Mouse (Mus musculus) limb, embryonic 10.5 days (tissue): ENCODE measurements around the gene Hist1h2bn. TPM values are rescaled to one million over a fixed set of nuclear protein-coding genes. Genes with fewer than 3 reads are reported as not detected.
"Not testable (repeated sequence)": the region's sequence is repeated elsewhere in the genome, so short reads cannot be mapped to it uniquely, and the experiment has no call there.

Experiments
- DNase-seq: peaks from one replicate; pipeline ENCODE4 v3.0.0-alpha.2; 2017; ENCODE audit warnings: low spot score
- H3K27ac ChIP-seq: fragments of 300-500 bp; sonication (generic); 2 replicates; pipeline ENCODE4 v1.5.1; 2016; ENCODE audit warnings: mild to moderate bottlenecking
- H3K27me3 ChIP-seq: fragments of 300-500 bp; sonication (generic); 2 replicates; pipeline ENCODE4 v1.6.1; 2016; ENCODE audit warnings: low read depth, mild to moderate bottlenecking; ENCODE audit not compliant: poor library complexity, severe bottlenecking
- H3K36me3 ChIP-seq: fragments of 300-500 bp; sonication (generic); 2 replicates; pipeline ENCODE4 v1.6.1; 2016; ENCODE audit warnings: mild to moderate bottlenecking, moderate library complexity
- H3K4me1 ChIP-seq: fragments of 300-500 bp; sonication (generic); 2 replicates; pipeline ENCODE4 v1.6.1; 2016
- H3K4me3 ChIP-seq: fragments of 300-500 bp; sonication (generic); 2 replicates; pipeline ENCODE4 v1.5.1; 2016; ENCODE audit warnings: mild to moderate bottlenecking, moderate library complexity
- H3K9me3 ChIP-seq: fragments of 300-500 bp; sonication (generic); replicated peaks from 2 replicates; pipeline ENCODE4 v1.6.1; 2016; ENCODE audit warnings: mild to moderate bottlenecking
- WGBS: fragments of 180-500 bp; shearing (Covaris S2); methylation state at CpG from one replicate; pipeline ENCODE4 v1.1.7; 2016; 5-methylcytosine and 5-hydroxymethylcytosine counted together
- polyA plus RNA-seq: library from polyadenylated mRNA; unstranded; fragments of >200 nt; fragmentation: Nextera tagmentation; extraction: Ambion mirVana; gene quantifications from 2 replicates; pipeline ENCODE4 v1.2.1, GENCODE M21; 2016

Hist1h2bn gene
- polyA plus RNA-seq, 1 experiment from 2014 or later: 1.4 TPM

DNA sequence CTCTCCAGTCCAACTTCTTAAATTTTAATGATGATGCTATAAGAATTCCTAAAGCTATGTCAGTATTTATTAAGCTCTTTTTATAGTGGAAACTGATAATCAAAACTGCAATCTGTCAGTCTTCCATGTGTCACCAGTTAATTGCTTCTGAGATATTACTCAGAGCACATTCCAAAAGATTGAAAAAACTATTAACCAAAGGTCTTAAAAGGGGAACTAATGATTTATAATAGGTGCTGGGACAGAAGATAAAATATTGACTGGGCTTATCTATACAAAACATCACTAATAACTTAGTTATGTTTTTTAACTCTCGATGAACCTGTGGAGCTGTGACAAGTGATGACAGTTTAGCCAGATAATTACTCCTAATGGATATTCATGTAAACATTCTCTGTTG, 8.9 kb upstream of the Hist1h2bn start:
- H3K36me3 ChIP-seq: no peaks in the 10 kb centered on the region
- no peaks in the 10 kb centered on the region for H3K9me3 ChIP-seq
- H3K4me1 ChIP-seq: 0 out of 2 replicates have a peak, but pooled peaks cover 3% of the 10 kb centered on the region
- DNase-seq: no peak
- H3K27ac ChIP-seq: no peak overlapping the region
- H3K27me3 ChIP-seq: no peaks in the 10 kb centered on the region
- 94% methylated on average over 1 of the region's 1 CpGs for WGBS
- H3K4me3 ChIP-seq: no peak overlapping the region

DNA sequence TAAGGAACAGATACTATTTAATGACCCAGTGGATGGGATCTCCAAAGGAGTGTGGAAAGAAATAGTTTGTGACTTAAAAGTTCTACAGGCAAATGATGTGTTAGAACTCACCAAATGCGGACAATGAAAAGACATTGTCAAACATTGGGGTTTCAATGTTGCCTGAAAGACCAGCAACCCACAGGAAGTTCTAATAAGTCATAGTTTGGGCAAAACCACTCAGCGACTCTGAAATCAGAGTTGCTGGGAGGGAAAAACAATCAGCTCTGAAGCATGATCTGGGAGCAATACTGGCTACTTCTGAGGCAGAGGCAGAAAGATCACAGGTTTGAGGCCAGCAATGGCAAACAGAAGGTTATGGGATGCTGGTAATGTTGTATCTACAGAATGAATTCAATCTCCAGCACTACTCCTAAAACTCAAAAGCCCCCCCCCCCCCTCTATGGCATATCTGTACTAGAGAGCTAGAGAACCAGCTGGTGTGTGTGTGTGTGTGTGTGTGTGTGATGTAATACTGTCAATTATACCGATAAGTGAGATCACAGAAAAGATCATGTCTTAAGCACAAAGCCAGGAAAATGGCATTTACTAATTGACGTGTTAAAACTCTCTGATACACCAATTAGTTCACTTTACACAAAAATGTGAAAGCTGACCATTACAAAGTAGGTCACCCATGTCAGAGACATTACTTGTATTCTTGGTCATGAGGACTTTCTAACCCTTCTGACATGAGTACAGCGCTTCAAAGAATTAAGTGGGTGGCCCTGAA, 4.3 kb upstream of the Hist1h2bn start:
- Histone ChIP-seq H3K9me3 (no peaks in the 10 kb centered on the region), H3K4me1 (peaks cover 22% of the 10 kb centered on the region), H3K27ac (peak overlapping the region; percentile 92), H3K4me3 (peak overlapping the region; percentile 61), H3K27me3 (no peaks in the 10 kb centered on the region), H3K36me3 (no peaks in the 10 kb centered on the region)
- WGBS: 8% methylated on average over 5 of the region's 5 CpGs
- DNase-seq: peak; percentile 64

DNA sequence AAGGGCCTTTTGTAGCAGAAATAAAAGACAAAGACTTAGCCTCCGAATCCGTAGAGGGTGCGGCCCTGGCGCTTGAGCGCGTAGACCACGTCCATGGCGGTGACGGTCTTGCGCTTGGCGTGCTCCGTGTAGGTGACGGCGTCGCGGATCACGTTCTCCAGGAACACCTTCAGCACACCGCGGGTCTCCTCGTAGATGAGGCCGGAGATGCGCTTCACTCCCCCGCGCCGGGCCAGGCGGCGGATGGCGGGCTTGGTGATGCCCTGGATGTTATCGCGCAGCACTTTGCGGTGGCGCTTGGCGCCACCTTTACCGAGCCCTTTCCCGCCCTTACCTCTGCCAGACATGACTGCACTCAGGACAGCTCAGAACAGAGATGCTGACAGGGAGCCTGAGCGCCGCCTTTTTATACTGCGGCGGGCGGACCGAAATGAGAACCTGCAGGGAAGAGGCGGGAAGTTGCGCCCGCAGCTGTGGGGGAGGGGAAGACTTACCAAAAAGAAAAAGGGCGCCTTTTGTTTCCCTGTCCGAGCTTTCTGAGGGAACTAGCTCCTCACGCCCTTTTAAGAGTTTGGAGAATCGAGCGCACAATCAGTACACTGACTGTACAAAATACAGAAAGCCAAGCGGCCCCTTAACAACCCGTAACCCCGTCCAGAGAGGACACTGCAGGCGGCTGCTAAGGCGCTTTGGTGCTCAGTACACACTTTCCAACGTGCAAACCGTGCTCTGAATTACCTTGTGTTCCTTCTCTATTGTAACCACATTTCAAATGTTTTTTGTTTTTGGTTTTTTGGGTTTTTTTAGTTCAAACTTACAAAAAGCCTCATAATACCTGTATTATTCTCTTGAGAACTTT, 3.5 kb upstream of the Hist1h2bn start, which contains the start of gene Hist1h4k:
TSS of gene Hist1h4k (minus strand) at position 347 of the 859 bp plus-strand sequence.
- peak; percentile 97 for DNase-seq
- under 1% methylated on average over 52 of the region's 56 CpGs for WGBS
- H3K4me1 ChIP-seq: peaks cover 25% of the 10 kb centered on the region
- peak within 1 kb of the TSS; percentile 61 for H3K4me3 ChIP-seq
- H3K27me3 ChIP-seq, H3K9me3 ChIP-seq, H3K36me3 ChIP-seq: not testable (repeated sequence)
- peak within 1 kb of the TSS; percentile 92 for H3K27ac ChIP-seq

DNA sequence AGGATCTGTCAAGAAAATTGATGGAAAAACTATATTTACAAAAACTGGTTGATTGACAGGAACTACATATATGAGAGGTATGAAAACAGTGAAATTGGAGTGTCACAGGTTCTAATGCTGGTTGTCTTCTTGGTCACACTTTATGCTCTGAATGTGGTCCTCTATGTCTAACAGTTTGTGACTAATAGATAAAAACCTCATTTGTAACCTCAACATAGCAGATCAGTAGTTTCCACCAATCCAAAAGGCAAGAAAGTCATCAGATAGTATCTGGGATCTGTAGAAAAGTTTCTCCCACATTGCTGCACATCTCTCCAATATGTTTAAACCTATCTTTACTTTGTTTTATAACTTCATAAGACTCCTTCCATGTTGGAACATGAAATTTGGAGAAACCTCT, 2.5 kb upstream of the Hist1h2bn start:
- Histone ChIP-seq H3K9me3 (no peaks in the 10 kb centered on the region), H3K36me3 (no peaks in the 10 kb centered on the region), H3K27me3 (no peaks in the 10 kb centered on the region), H3K4me3 (peak overlapping the region; percentile 61; the same call in 1 of the 2 replicates), H3K27ac (peak overlapping the region; percentile 92), H3K4me1 (peaks cover 27% of the 10 kb centered on the region)
- no peak for DNase-seq

DNA sequence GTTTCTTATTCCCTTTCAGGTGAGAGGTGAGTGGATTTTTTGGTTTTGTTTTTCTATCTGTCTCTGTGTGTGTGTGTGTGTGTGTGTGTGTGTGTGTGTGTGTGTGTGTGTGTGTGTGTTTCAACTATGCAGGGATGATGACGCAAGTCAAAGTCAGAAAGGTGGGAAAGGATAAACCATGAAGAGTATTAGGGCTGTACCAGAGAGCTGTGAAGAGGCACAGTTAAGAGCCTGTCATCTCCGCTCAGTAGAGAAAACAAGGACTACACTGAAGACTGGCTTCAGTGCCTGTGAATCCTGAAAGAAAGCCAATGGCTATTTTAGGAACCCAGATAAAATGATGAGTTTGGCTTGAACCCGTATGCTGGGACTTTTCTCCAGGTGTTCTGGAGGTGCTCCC, 2.1 kb upstream of the Hist1h2bn start:
- WGBS: 84% methylated on average over 3 of the region's 3 CpGs
- peak overlapping the region; percentile 92 for H3K27ac ChIP-seq
- H3K4me1 ChIP-seq: peaks cover 27% of the 10 kb centered on the region
- peak overlapping the region; percentile 55; the same call in 1 of the 2 replicates for H3K4me3 ChIP-seq
- no peak for DNase-seq
- no peaks in the 10 kb centered on the region for H3K9me3 ChIP-seq
- H3K36me3 ChIP-seq: no peaks in the 10 kb centered on the region
- H3K27me3 ChIP-seq: no peaks in the 10 kb centered on the region

DNA sequence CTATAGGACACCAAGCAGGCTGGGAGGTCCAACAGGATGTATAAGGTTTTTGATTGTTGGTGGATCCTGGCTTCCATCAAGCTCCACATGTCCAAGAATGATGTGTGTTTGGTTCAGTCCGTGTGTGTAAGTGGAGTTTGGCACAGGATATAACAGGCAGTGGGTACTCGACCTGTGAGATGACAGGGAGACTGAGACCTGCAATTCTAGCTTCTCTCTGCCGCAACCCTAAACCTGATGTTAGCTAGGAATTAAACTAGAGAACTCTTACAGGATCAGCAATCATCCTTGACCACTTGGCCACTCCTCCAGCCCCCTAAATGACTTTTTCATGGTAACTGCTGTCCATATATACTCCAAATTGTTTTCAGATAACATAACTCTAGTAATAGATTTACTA, 1.6 kb upstream of the Hist1h2bn start:
- H3K9me3 ChIP-seq: no peaks in the 10 kb centered on the region
- peaks cover 27% of the 10 kb centered on the region for H3K4me1 ChIP-seq
- 38% methylated on average over 3 of the region's 3 CpGs for WGBS
- no peaks in the 10 kb centered on the region for H3K27me3 ChIP-seq
- DNase-seq: peak; percentile 40
- peak overlapping the region; percentile 55 for H3K4me3 ChIP-seq
- H3K27ac ChIP-seq: peak overlapping the region; percentile 92
- H3K36me3 ChIP-seq: no peaks in the 10 kb centered on the region

DNA sequence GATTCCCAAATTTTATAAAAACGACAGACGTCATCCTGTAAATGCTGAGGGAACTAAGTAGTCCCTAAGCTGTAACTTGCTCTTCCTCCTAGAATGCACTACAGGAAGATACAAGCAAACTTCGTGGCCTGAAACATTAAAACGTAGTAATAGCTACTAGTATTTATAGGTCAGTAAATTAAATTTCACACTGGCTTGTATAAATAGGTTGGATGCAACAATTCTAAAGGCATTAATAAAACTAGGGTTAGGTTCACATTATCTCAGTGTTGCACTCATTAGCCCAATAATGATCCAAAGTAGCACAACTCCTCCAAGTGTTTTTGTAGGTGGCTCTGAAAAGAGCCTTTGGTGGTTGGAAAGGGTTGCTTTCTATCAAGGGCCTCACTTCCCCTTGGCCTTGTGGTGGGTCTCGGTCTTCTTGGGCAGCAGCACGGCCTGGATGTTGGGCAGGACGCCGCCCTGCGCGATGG, 836 bp upstream of the Hist1h2bn start:
- no peaks in the 10 kb centered on the region for H3K36me3 ChIP-seq
- peaks cover 24% of the 10 kb centered on the region for H3K4me1 ChIP-seq
- WGBS: 5% methylated on average over 10 of the region's 10 CpGs
- no peak for DNase-seq
- no peaks in the 10 kb centered on the region for H3K9me3 ChIP-seq
- H3K27me3 ChIP-seq: no peaks in the 10 kb centered on the region
- peak overlapping the region; percentile 55 for H3K4me3 ChIP-seq
- peak overlapping the region; percentile 92 for H3K27ac ChIP-seq

DNA sequence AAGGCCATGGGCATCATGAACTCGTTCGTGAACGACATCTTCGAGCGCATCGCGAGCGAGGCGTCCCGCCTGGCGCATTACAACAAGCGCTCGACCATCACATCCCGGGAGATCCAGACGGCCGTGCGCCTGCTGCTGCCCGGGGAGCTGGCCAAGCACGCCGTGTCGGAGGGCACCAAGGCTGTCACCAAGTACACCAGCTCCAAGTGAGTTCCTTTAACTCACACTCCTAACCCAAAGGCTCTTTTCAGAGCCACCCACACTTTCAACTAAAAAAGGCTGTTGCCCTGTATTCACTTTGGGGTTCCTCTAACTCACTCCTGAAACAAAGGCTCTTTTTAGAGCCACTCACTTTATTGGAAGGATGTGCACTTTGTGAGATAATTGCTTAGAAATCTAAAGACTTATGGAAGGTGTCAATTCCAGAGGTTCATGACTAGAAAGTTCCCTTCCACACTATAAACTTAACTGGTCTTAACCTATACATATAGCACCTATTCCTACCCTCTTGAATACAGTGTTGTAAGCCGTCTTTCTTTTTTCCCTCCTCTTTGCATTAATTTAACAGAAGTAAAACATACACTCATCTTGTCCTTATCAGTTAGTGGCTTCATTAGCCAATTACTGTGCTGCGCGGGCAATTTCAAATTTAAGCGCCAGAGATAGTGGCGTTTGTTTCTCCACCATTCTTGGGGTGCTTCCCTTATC, 525 bp downstream of the Hist1h2bn start:
- H3K27me3 ChIP-seq, H3K36me3 ChIP-seq, H3K9me3 ChIP-seq, DNase-seq: not testable (repeated sequence)
- H3K27ac ChIP-seq: peak overlapping the region; percentile 87
- H3K4me1 ChIP-seq: peaks cover 24% of the 10 kb centered on the region
- H3K4me3 ChIP-seq: peak overlapping the region; percentile 55
- WGBS: 2% methylated on average over 13 of the region's 26 CpGs

DNA sequence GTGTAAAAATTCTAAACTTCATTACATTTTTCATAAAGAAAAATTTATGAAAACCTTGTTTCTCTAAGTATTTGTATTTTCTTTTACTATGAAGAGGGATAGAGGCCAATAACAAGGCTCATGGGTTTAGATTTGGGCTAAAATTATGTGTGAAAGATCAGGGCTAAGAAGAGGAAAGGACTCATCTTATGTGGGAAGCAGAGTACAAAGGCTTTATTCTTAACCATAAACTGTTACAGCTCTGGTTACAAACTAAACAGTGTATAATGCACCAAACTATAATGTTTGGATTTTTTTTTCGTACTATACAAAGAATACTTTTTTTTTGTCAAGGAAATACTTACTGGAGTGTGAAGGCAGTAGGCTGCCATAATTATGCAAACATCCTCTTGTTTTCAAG, 1.8 kb downstream of the Hist1h2bn start:
- peaks cover 24% of the 10 kb centered on the region for H3K4me1 ChIP-seq
- no peaks in the 10 kb centered on the region for H3K36me3 ChIP-seq
- peak overlapping the region; percentile 55; the same call in 1 of the 2 replicates for H3K4me3 ChIP-seq
- H3K27ac ChIP-seq: peak overlapping the region; percentile 36; the same call in 1 of the 2 replicates
- no peaks in the 10 kb centered on the region for H3K27me3 ChIP-seq
- no peaks in the 10 kb centered on the region for H3K9me3 ChIP-seq
- 86% methylated on average over 1 of the region's 1 CpGs for WGBS
- no peak for DNase-seq

DNA sequence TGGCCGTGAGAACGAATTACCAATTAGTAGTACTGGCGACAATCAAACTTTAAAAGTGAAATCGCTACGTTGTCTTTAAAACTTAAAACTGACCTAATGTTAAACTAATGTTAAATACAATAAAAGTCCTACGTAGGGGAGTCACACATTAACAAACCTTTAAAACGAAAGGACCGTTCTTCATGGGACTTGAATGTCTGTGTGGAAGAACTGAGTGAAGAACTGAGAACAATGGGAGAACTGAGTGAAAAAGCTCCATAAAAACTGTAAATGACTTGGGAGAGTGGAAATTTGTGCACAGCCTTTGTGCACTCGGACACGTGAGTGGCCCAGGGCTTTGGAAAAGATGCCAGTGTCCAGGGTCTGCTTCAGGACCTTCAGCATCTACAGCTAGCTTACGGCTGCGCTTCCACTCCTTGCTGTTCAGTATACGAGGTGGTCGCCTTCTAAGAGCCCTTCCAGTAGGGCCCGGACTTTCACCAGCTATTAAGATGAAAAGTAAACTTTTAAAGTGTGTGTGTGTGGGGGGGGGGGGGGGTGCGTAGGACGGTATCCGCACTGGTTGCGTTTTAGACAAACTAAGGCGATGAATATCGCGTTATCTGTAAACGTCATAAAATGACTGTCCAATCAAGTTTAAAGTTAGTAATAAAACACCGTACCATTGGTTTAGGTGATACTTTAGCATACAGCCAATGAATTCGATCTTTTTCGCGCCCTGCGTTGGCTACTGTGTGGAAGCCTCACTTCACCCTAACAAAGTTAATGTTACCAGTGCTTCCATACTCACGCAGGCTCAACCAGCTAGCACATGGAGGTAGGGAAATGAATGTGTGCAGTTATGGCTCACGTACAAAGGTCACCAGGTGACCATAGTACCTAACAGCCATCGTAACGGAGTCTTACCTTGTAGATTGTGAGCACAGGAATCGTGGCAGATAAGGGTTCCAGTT, 25.2 kb downstream of the Hist1h2bn start:
- no peaks in the 10 kb centered on the region for H3K9me3 ChIP-seq
- H3K27me3 ChIP-seq: no peaks in the 10 kb centered on the region
- DNase-seq: peak; percentile 79
- H3K4me3 ChIP-seq: peak overlapping the region; percentile 61
- H3K36me3 ChIP-seq: no peaks in the 10 kb centered on the region
- peak overlapping the region; percentile 93 for H3K27ac ChIP-seq
- 8% methylated on average over 33 of the region's 33 CpGs for WGBS
- H3K4me1 ChIP-seq: peaks cover 19% of the 10 kb centered on the region

DNA sequence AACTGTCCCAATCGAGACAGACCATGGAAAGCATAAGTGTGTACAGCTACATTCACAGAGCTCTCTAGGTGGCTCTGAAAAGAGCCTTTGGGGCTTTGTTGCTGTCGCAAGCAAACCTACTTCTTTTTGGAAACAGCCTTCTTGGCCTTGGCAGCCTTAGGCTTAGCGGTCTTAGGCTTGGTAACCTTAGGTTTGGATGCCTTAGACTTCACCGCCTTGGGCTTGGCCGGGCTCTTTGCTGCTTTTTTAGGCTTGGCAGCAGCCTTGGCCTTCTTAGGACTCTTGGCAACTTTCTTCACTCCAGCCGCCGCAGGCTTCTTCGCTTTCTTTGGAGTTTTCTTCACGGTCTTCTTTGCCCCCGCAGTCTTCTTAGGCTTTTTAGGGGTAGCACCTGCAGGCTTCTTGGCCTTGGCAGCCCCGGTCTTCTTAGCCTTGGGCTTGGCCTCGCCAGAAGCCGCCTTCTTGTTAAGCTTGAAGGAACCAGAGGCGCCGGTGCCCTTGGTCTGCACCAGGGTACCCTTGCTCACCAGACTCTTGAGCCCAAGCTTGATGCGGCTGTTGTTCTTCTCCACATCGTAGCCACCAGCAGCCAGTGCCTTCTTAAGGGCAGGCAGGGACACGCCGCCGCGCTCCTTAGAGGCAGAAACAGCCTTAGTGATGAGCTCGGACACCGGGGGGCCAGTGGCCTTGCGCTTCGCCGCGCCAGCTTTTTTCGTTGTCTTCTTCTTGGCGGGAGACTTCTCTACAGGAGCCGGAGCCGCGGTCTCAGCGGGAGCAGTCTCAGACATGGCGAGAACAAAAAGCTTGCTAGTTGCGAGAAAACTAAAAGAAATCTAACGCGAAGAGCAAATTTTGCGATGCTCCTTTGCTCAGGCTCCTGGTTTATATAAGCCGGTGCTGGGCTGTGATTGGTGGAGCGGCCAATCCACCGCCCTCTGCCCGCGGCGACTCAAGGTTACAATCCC, 26.1 kb downstream of the Hist1h2bn start, which contains the start of gene Hist1h1b:
TSS of gene Hist1h1b (minus strand) at position 859 of the 965 bp plus-strand sequence.
- peak; percentile 88 for DNase-seq
- Histone ChIP-seq H3K36me3 (no peaks in the 10 kb centered on the region), H3K27ac (peak within 1 kb of the TSS; percentile 93), H3K4me3 (peak within 1 kb of the TSS; percentile 61), H3K4me1 (peaks cover 24% of the 10 kb centered on the region), H3K9me3 (no peaks in the 10 kb centered on the region), H3K27me3 (no peaks in the 10 kb centered on the region)
- WGBS: under 1% methylated on average over 44 of the region's 44 CpGs
